Mouse (Mus musculus): ENCODE measurements around the gene Tesc.

Tesc gene

GRCm38 (mm10) chr5:118079354-118079753, 51.8 kb downstream of the Tesc start:
- DNase-seq, result peak; percentile 84

- DNase-seq, result no peak
These were observed 52.3 kb downstream of the Tesc start for GRCm38 (mm10) chr5:118079839-118080250.

GRCm38 (mm10) chr5:118081374-118081949, 53.9 kb downstream of the Tesc start:
- DNase-seq, result no peak

GRCm38 (mm10) chr5:118081996-118082395, 54.5 kb downstream of the Tesc start:
- DNase-seq, result no peak

GRCm38 (mm10) chr5:118083060-118083638, 55.6 kb downstream of the Tesc start:
- no peak for DNase-seq

- no peak for DNase-seq
These were observed 56.7 kb downstream of the Tesc start for GRCm38 (mm10) chr5:118084171-118084727.

- DNase-seq, result no peak
These were observed 57.8 kb downstream of the Tesc start for GRCm38 (mm10) chr5:118085313-118085712.

GRCm38 (mm10) chr5:118086956-118087355, 59.4 kb downstream of the Tesc start:
- no peak for DNase-seq

- DNase-seq, result peak; percentile 51
These were observed 61.6 kb downstream of the Tesc start for GRCm38 (mm10) chr5:118089102-118089501.

- DNase-seq, result no peak
These were observed 62.6 kb downstream of the Tesc start for GRCm38 (mm10) chr5:118090101-118090500.

- no peak for DNase-seq
These were observed 63.3 kb downstream of the Tesc start for GRCm38 (mm10) chr5:118090837-118091236.

- no peak for DNase-seq
These were observed 65.9 kb downstream of the Tesc start for GRCm38 (mm10) chr5:118093321-118094035.

GRCm38 (mm10) chr5:118095433-118095832, 67.9 kb downstream of the Tesc start:
- no peak for DNase-seq

GRCm38 (mm10) chr5:118095849-118096248, 68.3 kb downstream of the Tesc start:
- no peak for DNase-seq

- no peak for DNase-seq
These were observed 68.8 kb downstream of the Tesc start for GRCm38 (mm10) chr5:118096317-118096716.

GRCm38 (mm10) chr5:118099069-118099869, 71.7 kb downstream of the Tesc start:
- no peak for DNase-seq

- DNase-seq, result no peak
These were observed 72.4 kb downstream of the Tesc start for GRCm38 (mm10) chr5:118099870-118100478.

- no peak for DNase-seq
These were observed 78.0 kb downstream of the Tesc start for GRCm38 (mm10) chr5:118105536-118105935.

GRCm38 (mm10) chr5:118106667-118107066, 79.1 kb downstream of the Tesc start:
- DNase-seq, result peak; percentile 54

GRCm38 (mm10) chr5:118108124-118108793, 80.7 kb downstream of the Tesc start:
- DNase-seq, result peak; percentile 52

GRCm38 (mm10) chr5:118108794-118109440, 81.4 kb downstream of the Tesc start:
- DNase-seq, result no peak
